Mouse (Mus musculus): ENCODE data around the gene Efs.

The Efs gene

GRCm38 (mm10) chr14:54924641-54925348, 1.1 kb downstream of the Efs start:
- Histone ChIP-seq H3K4me3 (replicated peaks; ENCODE audit: low read length) (peak overlapping the region; percentile 87), H3K27me3 (ENCODE audit: insufficient read depth, low read length) (peaks cover 41% of the 10 kb centered on the region), H3K36me3 (ENCODE audit: insufficient read depth, low read length) (peaks cover 28% of the 10 kb centered on the region), H3K9me3 (ENCODE audit: low read length) (no peaks in the 10 kb centered on the region), H3K4me1 (replicated peaks; ENCODE audit: low read depth, low read length) (peaks cover 66% of the 10 kb centered on the region)
- TF ChIP-seq NANOG (IDR thresholded peaks at IDR 0.05; ENCODE audit: borderline replicate concordance, low read length): no peak
- TF ChIP-seq CTCF (conservative IDR thresholded peaks at IDR 0.05; ENCODE audit: low read length): no peak
- TF ChIP-seq POU5F1 (IDR thresholded peaks at IDR 0.05; ENCODE audit: borderline replicate concordance, low read length): no peak

DNA sequence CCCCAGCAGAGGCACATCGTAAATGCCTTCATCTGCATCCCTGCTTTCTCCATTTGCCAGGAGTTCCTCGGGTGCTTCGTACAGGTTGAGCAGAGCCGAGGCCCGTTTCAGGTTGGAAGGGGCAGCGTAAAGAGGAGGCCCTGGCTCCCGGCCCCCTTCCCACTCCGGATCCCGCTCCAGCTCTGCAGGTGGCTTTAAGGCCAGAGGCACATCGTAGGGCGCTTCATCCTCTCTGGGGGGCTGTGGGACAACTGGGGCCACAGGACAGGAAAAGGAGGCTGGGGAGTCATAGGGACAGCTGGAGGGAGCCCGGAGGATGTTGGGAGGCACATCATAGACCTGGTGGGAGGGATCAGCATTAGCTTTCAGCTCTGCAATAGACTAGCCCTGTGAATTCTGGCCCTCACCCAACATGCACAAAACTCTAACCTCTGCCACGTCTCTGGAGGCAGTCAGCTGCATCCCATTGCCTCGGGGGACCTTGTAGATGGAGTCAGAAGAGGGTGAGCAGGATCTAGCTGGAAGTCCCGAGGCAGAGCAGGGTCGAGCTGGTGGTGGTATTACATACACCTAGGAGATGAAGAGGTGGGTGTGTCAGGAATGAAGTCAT, 5.7 kb downstream of the Efs start:
- Histone ChIP-seq H3K27me3 (ENCODE audit: insufficient read depth, low read length) (peaks cover 18% of the 10 kb centered on the region), H3K4me3 (replicated peaks; ENCODE audit: low read length) (no peak overlapping the region; the same call in 1 of the 2 replicates), H3K4me1 (replicated peaks; ENCODE audit: low read depth, low read length) (peaks cover 39% of the 10 kb centered on the region), H3K36me3 (ENCODE audit: insufficient read depth, low read length) (peaks cover 68% of the 10 kb centered on the region), H3K9me3 (ENCODE audit: low read length) (no peaks in the 10 kb centered on the region)
- no peak for TF ChIP-seq NANOG (IDR thresholded peaks at IDR 0.05; ENCODE audit: borderline replicate concordance, low read length)

DNA sequence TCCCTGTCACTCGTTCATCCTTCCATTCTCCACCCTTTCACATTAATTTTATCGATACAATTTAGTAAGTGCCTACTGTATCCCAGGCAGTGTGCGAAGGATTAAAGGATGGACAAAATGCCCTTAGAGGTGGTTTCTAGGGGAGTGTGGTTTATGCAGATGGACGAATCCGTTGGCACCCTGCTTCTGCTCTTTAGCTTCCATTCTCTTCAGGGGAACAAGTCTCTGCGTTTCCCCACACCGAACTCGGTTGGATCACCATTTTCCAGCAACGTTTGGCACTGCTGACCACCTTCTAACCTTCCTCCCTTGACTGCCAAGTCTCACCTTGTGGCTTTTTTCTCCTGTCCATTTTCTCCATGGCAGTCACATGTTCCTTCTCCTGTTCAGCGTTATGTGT, 12.6 kb downstream of the Efs start:
- H3K4me3 ChIP-seq (replicated peaks; ENCODE audit: low read length): peak overlapping the region; percentile 85
- H3K9me3 ChIP-seq (ENCODE audit: low read length): no peaks in the 10 kb centered on the region
- peaks cover 65% of the 10 kb centered on the region for H3K27me3 ChIP-seq (ENCODE audit: insufficient read depth, low read length)
- H3K4me1 ChIP-seq (replicated peaks; ENCODE audit: low read depth, low read length): peaks cover 23% of the 10 kb centered on the region
- TF ChIP-seq NANOG (IDR thresholded peaks at IDR 0.05; ENCODE audit: borderline replicate concordance, low read length): no peak
- no peak for TF ChIP-seq POU5F1 (IDR thresholded peaks at IDR 0.05; ENCODE audit: borderline replicate concordance, low read length)
- TF ChIP-seq CTCF (conservative IDR thresholded peaks at IDR 0.05; ENCODE audit: low read length): no peak
- peaks cover 25% of the 10 kb centered on the region for H3K36me3 ChIP-seq (ENCODE audit: insufficient read depth, low read length)

- H3K9me3 ChIP-seq (ENCODE audit: low read length): no peaks in the 10 kb centered on the region
- no peak for TF ChIP-seq NANOG (IDR thresholded peaks at IDR 0.05; ENCODE audit: borderline replicate concordance, low read length)
- no peak for TF ChIP-seq CTCF (conservative IDR thresholded peaks at IDR 0.05; ENCODE audit: low read length)
- TF ChIP-seq POU5F1 (IDR thresholded peaks at IDR 0.05; ENCODE audit: borderline replicate concordance, low read length): no peak
- H3K27me3 ChIP-seq (ENCODE audit: insufficient read depth, low read length): peaks cover 69% of the 10 kb centered on the region
Observed at GRCm38 (mm10) chr14:54912886-54913285, 13.0 kb downstream of the Efs start, which contains the start of gene Slc22a17. Gene Slc22a17, minus strand, starts transcription at chr14:54913132.

GRCm38 (mm10) chr14:54912109-54912850, 13.6 kb downstream of the Efs start:
- no peaks in the 10 kb centered on the region for H3K9me3 ChIP-seq (ENCODE audit: low read length)
- H3K4me1 ChIP-seq (replicated peaks; ENCODE audit: low read depth, low read length): peaks cover 33% of the 10 kb centered on the region
- H3K27me3 ChIP-seq (ENCODE audit: insufficient read depth, low read length): peaks cover 72% of the 10 kb centered on the region
- TF ChIP-seq NANOG (IDR thresholded peaks at IDR 0.05; ENCODE audit: borderline replicate concordance, low read length) (no peak), CTCF (conservative IDR thresholded peaks at IDR 0.05; ENCODE audit: low read length) (no peak), POU5F1 (IDR thresholded peaks at IDR 0.05; ENCODE audit: borderline replicate concordance, low read length) (no peak)
- H3K36me3 ChIP-seq (ENCODE audit: insufficient read depth, low read length): peaks cover 23% of the 10 kb centered on the region
- peak overlapping the region; percentile 85 for H3K4me3 ChIP-seq (replicated peaks; ENCODE audit: low read length)

More at GRCm38 (mm10) chr14:54912886-54913285, 13.0 kb downstream of the Efs start, which contains the start of gene Slc22a17:
- H3K4me1 ChIP-seq (replicated peaks; ENCODE audit: low read depth, low read length): peaks cover 27% of the 10 kb centered on the region
- H3K4me3 ChIP-seq (replicated peaks; ENCODE audit: low read length): peak within 1 kb of the TSS; percentile 85
- H3K36me3 ChIP-seq (ENCODE audit: insufficient read depth, low read length): peaks cover 25% of the 10 kb centered on the region

GRCm38 (mm10) chr14:54908682-54909081, 17.2 kb downstream of the Efs start:
- Histone ChIP-seq H3K27me3 (ENCODE audit: insufficient read depth, low read length) (peaks cover 55% of the 10 kb centered on the region), H3K4me1 (replicated peaks; ENCODE audit: low read depth, low read length) (peaks cover 38% of the 10 kb centered on the region), H3K4me3 (replicated peaks; ENCODE audit: low read length) (no peak overlapping the region), H3K9me3 (ENCODE audit: low read length) (no peaks in the 10 kb centered on the region), H3K36me3 (ENCODE audit: insufficient read depth, low read length) (peaks cover 6% of the 10 kb centered on the region; the same call in 1 of the 2 replicates)
- TF ChIP-seq CTCF (conservative IDR thresholded peaks at IDR 0.05; ENCODE audit: low read length) (no peak), NANOG (IDR thresholded peaks at IDR 0.05; ENCODE audit: borderline replicate concordance, low read length) (no peak), POU5F1 (IDR thresholded peaks at IDR 0.05; ENCODE audit: borderline replicate concordance, low read length) (no peak)

DNA sequence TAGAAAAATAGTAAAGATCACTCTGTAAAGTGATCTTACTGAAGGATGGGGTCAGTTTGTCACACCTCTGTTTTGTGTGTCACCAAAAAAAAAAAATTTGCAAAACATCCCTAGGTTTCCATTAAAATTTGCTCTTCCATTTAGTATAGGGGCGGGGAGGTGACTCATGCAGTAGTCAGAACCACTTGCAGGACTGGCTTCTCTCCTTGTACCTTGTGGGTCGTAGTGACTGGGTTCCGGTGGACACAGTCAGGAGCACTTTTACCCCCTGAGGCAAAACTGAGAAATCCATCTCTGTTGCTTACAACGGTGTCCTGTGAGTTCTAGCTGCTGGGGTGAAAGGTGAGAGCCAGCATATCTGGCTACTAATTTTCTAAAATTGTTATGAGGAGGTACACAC, 22.3 kb downstream of the Efs start:
- TF ChIP-seq NANOG (IDR thresholded peaks at IDR 0.05; ENCODE audit: borderline replicate concordance, low read length): no peak
- TF ChIP-seq POU5F1 (IDR thresholded peaks at IDR 0.05; ENCODE audit: borderline replicate concordance, low read length): no peak
- no peak for TF ChIP-seq CTCF (conservative IDR thresholded peaks at IDR 0.05; ENCODE audit: low read length)
- H3K27me3 ChIP-seq (ENCODE audit: insufficient read depth, low read length): peaks cover 9% of the 10 kb centered on the region
- H3K9me3 ChIP-seq (ENCODE audit: low read length): no peaks in the 10 kb centered on the region
- H3K4me3 ChIP-seq (replicated peaks; ENCODE audit: low read length): no peak overlapping the region
- H3K36me3 ChIP-seq (ENCODE audit: insufficient read depth, low read length): peaks cover 13% of the 10 kb centered on the region
- H3K4me1 ChIP-seq (replicated peaks; ENCODE audit: low read depth, low read length): peaks cover 34% of the 10 kb centered on the region

DNA sequence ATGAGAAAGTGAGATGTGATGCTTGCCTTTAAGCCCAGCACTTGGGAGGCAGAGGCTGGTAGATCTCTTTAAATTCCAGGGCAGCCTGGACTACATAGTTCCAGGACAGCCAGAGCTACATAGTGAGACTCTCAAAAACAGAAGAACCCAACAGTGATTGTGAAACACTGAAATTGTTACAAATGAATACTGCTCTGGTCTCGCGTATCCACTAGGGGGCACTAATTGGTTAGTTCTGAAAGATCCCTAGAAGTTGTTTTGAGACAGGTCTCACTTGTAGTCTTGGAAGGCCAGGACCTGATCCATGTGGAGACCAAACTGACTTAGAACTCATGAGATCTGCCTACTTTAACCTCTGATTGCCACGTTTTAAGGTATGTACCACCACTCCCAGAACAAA, 25.5 kb downstream of the Efs start:
- no peak overlapping the region for H3K4me3 ChIP-seq (replicated peaks; ENCODE audit: low read length)
- peaks cover 40% of the 10 kb centered on the region for H3K36me3 ChIP-seq (ENCODE audit: insufficient read depth, low read length)
- no peaks in the 10 kb centered on the region for H3K9me3 ChIP-seq (ENCODE audit: low read length)
- TF ChIP-seq NANOG (IDR thresholded peaks at IDR 0.05; ENCODE audit: borderline replicate concordance, low read length): no peak
- TF ChIP-seq POU5F1 (IDR thresholded peaks at IDR 0.05; ENCODE audit: borderline replicate concordance, low read length): no peak
- peak; percentile 55 for TF ChIP-seq CTCF (conservative IDR thresholded peaks at IDR 0.05; ENCODE audit: low read length)
- peaks cover 47% of the 10 kb centered on the region for H3K4me1 ChIP-seq (replicated peaks; ENCODE audit: low read depth, low read length)
- no peaks in the 10 kb centered on the region for H3K27me3 ChIP-seq (ENCODE audit: insufficient read depth, low read length)

Measured in E14TG2a.4 (cell line).